Mouse (Mus musculus): ENCODE results near the gene Gm20538. TPM values are rescaled to one million over a fixed set of nuclear protein-coding genes. Genes with fewer than 3 reads are reported as not detected.

The Gm20538 gene
- total and polyA plus RNA-seq, 3 experiments, result not detected

DNA sequence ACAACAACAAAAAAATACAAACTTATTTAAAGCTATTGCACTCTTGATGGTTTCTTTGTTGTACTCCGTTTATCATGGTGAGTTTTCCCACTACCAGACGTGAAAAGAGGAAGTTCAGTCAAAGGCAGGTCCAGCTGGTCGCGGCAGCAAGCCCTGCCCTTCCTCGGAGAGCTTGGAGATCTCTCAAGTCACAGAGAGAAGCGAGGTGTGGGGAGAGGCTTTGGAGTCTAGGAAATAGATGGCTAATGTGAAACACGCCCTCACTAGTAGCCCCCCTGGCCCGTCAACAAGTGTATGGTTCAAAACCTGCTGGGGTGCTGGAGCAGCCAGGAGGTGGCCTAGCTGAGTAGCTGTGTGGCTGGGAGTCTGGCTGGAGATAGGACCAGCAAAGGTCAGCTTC lies 56.1 kb downstream of the Gm20538 start:
- H3K4me1 ChIP-seq (ENCODE audit: control insufficient read depth in 1 of 2, insufficient read depth in 2 of 2, low read length in 2 of 2), result peaks cover 0 to 4% of the 10 kb centered on the region in 2 experiments; a peak in 1 of 4 replicates
- H3K27me3 ChIP-seq (ENCODE audit: control insufficient read depth in 1 of 2, insufficient read depth in 2 of 2, low read length in 2 of 2), result peaks cover 14 to 17% of the 10 kb centered on the region in 2 experiments

More for the DNA sequence above, 56.1 kb downstream of the Gm20538 start:
- TF ChIP-seq SMC3 (IDR thresholded peaks at IDR 0.05; ENCODE audit: low read depth, low read length), result no peak
- TF ChIP-seq USF2 (IDR thresholded peaks at IDR 0.05; ENCODE audit: borderline replicate concordance in 1 of 2, insufficient read depth in 1 of 2, low read depth in 1 of 2, low read length in 2 of 2), result no peak
- TF ChIP-seq ZMIZ1 (IDR thresholded peaks at IDR 0.05; ENCODE audit: low read depth, low read length), result no peak
- no peak for TF ChIP-seq ELF1 (IDR thresholded peaks at IDR 0.05; ENCODE audit: low read depth, low read length)
- TF ChIP-seq MAFK (IDR thresholded peaks at IDR 0.05; ENCODE audit: borderline replicate concordance, low read depth, low read length), result no peak
- no peak for TF ChIP-seq POLR2A (IDR thresholded peaks at IDR 0.05; ENCODE audit: control insufficient read depth in 1 of 2, insufficient read depth in 1 of 2, low read depth in 1 of 2, low read length in 2 of 2, poor library complexity in 1 of 2)
- TF ChIP-seq EP300 (IDR thresholded peaks at IDR 0.05; ENCODE audit: low read depth in 1 of 2, low read length in 2 of 2), result peak in 1 of 2 experiments; percentile 26; a peak in 1 of 4 replicates
- no peak for TF ChIP-seq TCF12 (IDR thresholded peaks at IDR 0.05; ENCODE audit: low read depth, low read length)
- DNase-seq (ENCODE audit: low read depth, low spot score), result peak; percentile 83
- H3K9me3 ChIP-seq (replicated peaks; ENCODE audit: insufficient read depth, low read length), result no peaks in the 10 kb centered on the region
- H3K4me3 ChIP-seq (ENCODE audit: control insufficient read depth in 1 of 2, insufficient read depth in 1 of 2, low read depth in 2 of 2, low read length in 2 of 2), result no peak overlapping the region
- no peak overlapping the region for H3K9ac ChIP-seq (ENCODE audit: control insufficient read depth, low read depth, low read length, poor library complexity, severe bottlenecking)
- no peaks in the 10 kb centered on the region; a peak in 1 of 4 replicates for H3K36me3 ChIP-seq (ENCODE audit: control insufficient read depth in 1 of 2, insufficient read depth in 2 of 2, low read length in 2 of 2)
- H3K27ac ChIP-seq (ENCODE audit: control insufficient read depth, low read depth, low read length), result no peak overlapping the region
- H3K79me2 ChIP-seq (ENCODE audit: control insufficient read depth, insufficient read depth, low read length, poor library complexity), result no peaks in the 10 kb centered on the region

Other genes starting within 250 kb of the Gm20538 start
- gene Scd4, start 219.7 kb downstream of the Gm20538 start, total RNA-seq (2012; rRNA removed), result 0.16 and 0.31 TPM in 2 replicates
- gene Scd4, start 219.7 kb downstream of the Gm20538 start, polyA plus RNA-seq (2012; ENCODE audit: insufficient read depth in 1 of 2, insufficient read length in 2 of 2, low read depth in 1 of 2, low replicate concordance in 2 of 2, missing spikeins in 1 of 2), result under 1 TPM in 1 of 2 experiments, not detected in 1; 0.36 TPM
- 100 and 147 TPM in 2 replicates for gene Scd1, start 145.0 kb downstream of the Gm20538 start, total RNA-seq (2012; rRNA removed)
- gene Scd1, start 145.0 kb downstream of the Gm20538 start, polyA plus RNA-seq (2012; ENCODE audit: insufficient read depth in 1 of 2, insufficient read length in 2 of 2, low read depth in 1 of 2, low replicate concordance in 2 of 2, missing spikeins in 1 of 2), result 100 to 1,000 TPM in 1 of 2 experiments, not detected in 1; 183 TPM
- not detected in 2 replicates for gene Wnt8b, start 59.4 kb downstream of the Gm20538 start, total RNA-seq (2012; rRNA removed)
- not detected for gene Wnt8b, start 59.4 kb downstream of the Gm20538 start, polyA plus RNA-seq (2012; ENCODE audit: insufficient read depth in 1 of 2, insufficient read length in 2 of 2, low read depth in 1 of 2, low replicate concordance in 2 of 2, missing spikeins in 1 of 2)
- 0.12 and 0.29 TPM in 2 replicates for gene Sec31b, start 7.0 kb downstream of the Gm20538 start, total RNA-seq (2012; rRNA removed)
- 1 to 10 TPM in 1 of 2 experiments, not detected in 1; 1.2 TPM for gene Sec31b, start 7.0 kb downstream of the Gm20538 start, polyA plus RNA-seq (2012; ENCODE audit: insufficient read depth in 1 of 2, insufficient read length in 2 of 2, low read depth in 1 of 2, low replicate concordance in 2 of 2, missing spikeins in 1 of 2)
- gene Ndufb8, start 2.6 kb upstream of the Gm20538 start, total RNA-seq (2012; rRNA removed), result 685 and 725 TPM in 2 replicates
- gene Ndufb8, start 2.6 kb upstream of the Gm20538 start, polyA plus RNA-seq (2012; ENCODE audit: insufficient read depth in 1 of 2, insufficient read length in 2 of 2, low read depth in 1 of 2, low replicate concordance in 2 of 2, missing spikeins in 1 of 2), result 1,000 to 10,000 TPM in 1 of 2 experiments, 100 to 1,000 TPM in 1; 592 to 1,203 TPM
- gene Hif1an, start 10.0 kb upstream of the Gm20538 start, total RNA-seq (2012; rRNA removed), result 16.3 and 16.9 TPM in 2 replicates
- 10 to 100 TPM; 36.1 to 54.5 TPM for gene Hif1an, start 10.0 kb upstream of the Gm20538 start, polyA plus RNA-seq (2012; ENCODE audit: insufficient read depth in 1 of 2, insufficient read length in 2 of 2, low read depth in 1 of 2, low replicate concordance in 2 of 2, missing spikeins in 1 of 2)
- not detected in 2 replicates for gene Pax2, start 203.2 kb upstream of the Gm20538 start, total RNA-seq (2012; rRNA removed)
- not detected for gene Pax2, start 203.2 kb upstream of the Gm20538 start, polyA plus RNA-seq (2012; ENCODE audit: insufficient read depth in 1 of 2, insufficient read length in 2 of 2, low read depth in 1 of 2, low replicate concordance in 2 of 2, missing spikeins in 1 of 2)

Data from MEL (cell line).